Mouse (Mus musculus) myocyte (in vitro differentiated cells): Measurements from ENCODE around the gene Olfr71. TPM values are rescaled to one million over a fixed set of nuclear protein-coding genes. Genes with fewer than 3 reads are reported as not detected.

ENCODE experiments used
- H3K27me3 ChIP-seq: one replicate; pipeline ENCODE4 v1.6.1; 2011; ENCODE audit not compliant: control insufficient read depth, insufficient read depth, insufficient read length
- H3K36me3 ChIP-seq: one replicate; pipeline ENCODE4 v1.6.1; 2011; ENCODE audit not compliant: control insufficient read depth, insufficient read depth
- H3K4me2 ChIP-seq: one replicate; pipeline ENCODE4 v1.6.1; 2011; ENCODE audit warnings: low read depth, control low read depth
- H3K4me3 ChIP-seq: one replicate; pipeline ENCODE4 v1.5.1; 2011; ENCODE audit warnings: mild to moderate bottlenecking, control low read depth, moderate library complexity
- H3K79me2 ChIP-seq: one replicate; pipeline ENCODE4 v1.6.1; 2011; ENCODE audit not compliant: control insufficient read depth, insufficient read depth
- H3ac ChIP-seq: one replicate; pipeline ENCODE4 v1.6.1; 2011; ENCODE audit not compliant: control insufficient read depth, insufficient read length
- CEBPB ChIP-seq: IDR thresholded peaks from 2 replicates; pipeline ENCODE4 v1.6.1; 2011; ENCODE audit warnings: mild to moderate bottlenecking, moderate library complexity; ENCODE audit not compliant: poor library complexity, insufficient read depth, severe bottlenecking
- E2F4 ChIP-seq: IDR thresholded peaks from one replicate; pipeline ENCODE4 v1.6.1; 2011; ENCODE audit warnings: mild to moderate bottlenecking, control low read depth, moderate library complexity; ENCODE audit not compliant: insufficient read depth
- MAX ChIP-seq: IDR thresholded peaks from one replicate; pipeline ENCODE4 v1.6.1; 2011; ENCODE audit warnings: low read depth, mild to moderate bottlenecking, control low read depth
- MYOD1 ChIP-seq, 3 experiments: IDR thresholded peaks; one replicate each; pipeline ENCODE4 v1.6.1; 2011; ENCODE audit warnings: control low read depth in 2 of 3, low read depth in 2 of 3, mild to moderate bottlenecking in 2 of 3, moderate library complexity in 1 of 3; ENCODE audit not compliant: insufficient read length in 2 of 3, control insufficient read depth in 1 of 3
- MYOG ChIP-seq, 3 experiments: IDR thresholded peaks; one replicate each; pipeline ENCODE4 v1.6.1; 2011; ENCODE audit warnings: control low read depth in 2 of 3, low read depth in 2 of 3, mild to moderate bottlenecking in 2 of 3; ENCODE audit not compliant: insufficient read length in 2 of 3, control insufficient read depth in 1 of 3, insufficient read depth in 1 of 3
- POLR2A ChIP-seq: IDR thresholded peaks from one replicate; pipeline ENCODE4 v1.6.1; 2011; ENCODE audit warnings: low read depth, mild to moderate bottlenecking, control low read depth, moderate library complexity; ENCODE audit not compliant: insufficient read length
- POLR2AphosphoS2 ChIP-seq: IDR thresholded peaks from one replicate; pipeline ENCODE4 v1.6.1; 2011; ENCODE audit warnings: low read depth, control low read depth; ENCODE audit not compliant: insufficient read length
- REST ChIP-seq: IDR thresholded peaks from one replicate; pipeline ENCODE4 v1.6.1; 2011; ENCODE audit warnings: mild to moderate bottlenecking, control low read depth, moderate library complexity; ENCODE audit not compliant: insufficient read depth, insufficient read length
- SRF ChIP-seq: IDR thresholded peaks from one replicate; pipeline ENCODE4 v1.6.1; 2011; ENCODE audit warnings: low read depth; ENCODE audit not compliant: control insufficient read depth, insufficient read length
- TCF12 ChIP-seq: IDR thresholded peaks from one replicate; pipeline ENCODE4 v1.6.1; 2011; ENCODE audit warnings: mild to moderate bottlenecking, control low read depth; ENCODE audit not compliant: poor library complexity, insufficient read depth, severe bottlenecking
- TCF3 ChIP-seq: IDR thresholded peaks from one replicate; pipeline ENCODE4 v1.6.1; 2011; ENCODE audit warnings: low read depth, control low read depth; ENCODE audit not compliant: insufficient read length
- USF1 ChIP-seq: IDR thresholded peaks from one replicate; pipeline ENCODE4 v1.6.1; 2011; ENCODE audit warnings: low read depth, mild to moderate bottlenecking, control low read depth, moderate library complexity
- polyA plus RNA-seq: library from polyadenylated mRNA; unstranded; fragments of >200 nt; fragmentation: generic; extraction: Trizol; gene quantifications from one replicate; pipeline ENCODE4 v1.2.1, GENCODE M21; 2012; ENCODE audit warnings: missing spikeins

Gene Olfr71
- polyA plus RNA-seq, 1 experiment, result not detected

DNA sequence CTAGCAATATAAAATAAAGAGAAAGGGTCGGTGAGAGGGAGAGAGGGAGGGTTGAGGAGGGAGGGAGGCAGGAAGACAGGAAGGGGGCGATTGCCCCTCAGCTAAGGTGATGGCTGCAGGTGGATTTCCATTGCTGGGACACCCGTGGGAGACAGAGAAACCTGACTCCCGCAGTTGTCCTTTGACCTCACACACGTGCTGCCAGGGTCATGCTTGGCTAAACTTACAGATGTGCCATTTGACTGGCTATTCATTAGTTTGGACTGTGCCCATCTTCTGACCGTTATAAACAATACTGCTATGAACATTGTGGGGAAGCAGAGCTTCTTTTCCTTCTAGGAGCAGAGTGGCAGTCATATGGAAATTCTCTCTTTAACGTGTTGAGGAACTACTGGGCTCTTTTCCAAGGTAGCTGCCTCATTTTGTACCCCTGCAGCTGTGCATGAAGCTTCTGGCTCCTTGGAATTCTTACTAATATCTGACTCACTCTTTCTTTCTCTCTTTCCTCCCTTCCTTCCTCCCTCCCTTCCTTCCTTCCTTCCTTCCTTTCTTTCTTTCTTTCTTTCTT is 3.7 kb upstream of the Olfr71 start:
- H3K36me3 ChIP-seq, result no peaks in the 10 kb centered on the region
- TF ChIP-seq USF1 (no peak), MAX (no peak), SRF (no peak), MYOG (IDR thresholded peaks at IDR 0.05; ENCODE audit: control insufficient read depth in 1 of 3, insufficient read depth in 1 of 3, insufficient read length in 2 of 3, low read depth in 2 of 3) (no peak), TCF3 (no peak), CEBPB (no peak), REST (no peak), POLR2A (no peak), E2F4 (no peak), MYOD1 (IDR thresholded peaks at IDR 0.05; ENCODE audit: control insufficient read depth in 1 of 3, insufficient read length in 2 of 3, low read depth in 2 of 3) (no peak), TCF12 (no peak), POLR2AphosphoS2 (no peak)

GRCm38 (mm10) chr4:43711821-43712220 is 1.8 kb upstream of the Olfr71 start:
- Histone ChIP-seq H3K79me2 (no peaks in the 10 kb centered on the region), H3ac (no peak overlapping the region), H3K4me3 (no peak overlapping the region), H3K27me3 (peaks cover 43% of the 10 kb centered on the region), H3K4me2 (no peak overlapping the region), H3K36me3 (no peaks in the 10 kb centered on the region)
- TF ChIP-seq MAX (no peak), SRF (peak; percentile 16)

More for the DNA sequence above, 3.7 kb upstream of the Olfr71 start:
- Histone ChIP-seq H3K4me3 (no peak overlapping the region), H3K27me3 (peaks cover 25% of the 10 kb centered on the region), H3K4me2 (no peak overlapping the region), H3K79me2 (no peaks in the 10 kb centered on the region), H3ac (no peak overlapping the region)

DNA sequence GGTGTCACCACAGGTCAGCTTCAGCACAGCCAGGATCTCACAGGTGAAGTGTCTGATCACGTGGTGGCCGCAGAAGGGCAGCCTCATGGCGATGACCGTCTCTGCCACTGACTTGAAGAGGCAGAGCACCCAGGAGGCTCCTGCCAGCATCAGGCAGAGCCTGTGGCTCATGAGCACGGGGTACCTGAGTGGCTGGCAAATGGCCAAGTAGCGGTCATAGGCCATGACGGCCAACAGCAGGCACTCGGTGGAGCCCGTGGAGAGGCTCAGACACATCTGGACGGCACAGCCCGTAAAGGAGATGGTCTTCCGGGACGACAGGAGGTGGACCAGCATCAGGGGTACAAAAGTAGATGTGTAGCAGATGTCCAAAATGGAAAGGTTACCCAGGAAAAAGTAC is 4.1 kb downstream of the Olfr71 start:
- no peak overlapping the region for H3ac ChIP-seq
- no peaks in the 10 kb centered on the region for H3K79me2 ChIP-seq

DNA sequence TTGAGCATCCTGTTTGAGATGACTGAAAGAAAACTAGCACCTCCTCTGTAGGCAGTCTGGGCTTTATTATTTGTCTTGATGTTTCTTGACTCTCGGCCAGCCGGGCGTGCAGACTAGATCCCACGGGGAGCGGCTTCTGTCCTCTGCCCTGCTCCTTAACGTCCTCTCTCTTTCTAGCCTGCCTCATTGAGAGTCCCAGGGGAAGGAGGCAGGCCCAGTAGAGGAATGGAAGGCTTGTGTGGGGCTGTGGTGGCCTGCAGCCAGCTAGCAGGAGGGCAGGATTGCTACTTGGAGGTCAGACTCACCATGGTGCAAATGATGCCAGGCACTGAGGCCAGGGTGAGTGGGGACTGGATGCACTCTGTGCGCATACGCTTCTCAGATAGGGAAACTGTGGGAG is 6.2 kb downstream of the Olfr71 start:
- Histone ChIP-seq H3K36me3 (no peaks in the 10 kb centered on the region), H3K27me3 (peaks cover 67% of the 10 kb centered on the region), H3K4me3 (no peak overlapping the region), H3K4me2 (no peak overlapping the region), H3K79me2 (no peaks in the 10 kb centered on the region), H3ac (no peak overlapping the region)
- no peak for TF ChIP-seq TCF12
- TF ChIP-seq E2F4, result no peak

More for the DNA sequence above, 4.1 kb downstream of the Olfr71 start:
- Histone ChIP-seq H3K4me3 (no peak overlapping the region), H3K4me2 (no peak overlapping the region), H3K36me3 (no peaks in the 10 kb centered on the region), H3K27me3 (peaks cover 82% of the 10 kb centered on the region)
- TF ChIP-seq MYOG (IDR thresholded peaks at IDR 0.05; ENCODE audit: control insufficient read depth in 1 of 3, insufficient read depth in 1 of 3, insufficient read length in 2 of 3, low read depth in 2 of 3) (no peak), USF1 (no peak), POLR2AphosphoS2 (no peak), E2F4 (no peak), TCF3 (no peak), MYOD1 (IDR thresholded peaks at IDR 0.05; ENCODE audit: control insufficient read depth in 1 of 3, insufficient read length in 2 of 3, low read depth in 2 of 3) (no peak), SRF (no peak), POLR2A (no peak), MAX (no peak), TCF12 (no peak), CEBPB (no peak), REST (no peak)

DNA sequence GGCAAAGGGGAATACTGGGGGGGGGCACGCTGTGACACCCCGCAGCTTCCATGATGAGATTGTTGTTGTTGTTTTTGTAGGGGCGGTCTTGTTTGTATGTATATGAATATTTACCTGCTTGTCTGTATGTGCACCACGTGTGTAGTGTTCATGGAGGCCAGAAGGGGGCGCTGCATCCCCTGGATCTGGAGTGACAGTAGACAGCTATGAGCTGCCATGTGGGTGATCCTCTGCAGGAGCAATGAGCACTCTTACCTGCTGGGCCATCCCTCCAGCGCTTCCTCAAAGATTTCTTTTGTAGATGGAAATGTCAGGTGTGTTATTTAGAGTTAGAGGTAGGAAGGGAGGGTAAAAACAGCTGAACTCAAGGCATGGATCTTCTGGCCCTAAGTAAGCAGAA is 6.6 kb downstream of the Olfr71 start:
- H3K79me2 ChIP-seq, result no peaks in the 10 kb centered on the region
- no peak overlapping the region for H3ac ChIP-seq
- TF ChIP-seq POLR2A (no peak), SRF (no peak), CEBPB (no peak), TCF12 (no peak), MAX (no peak), TCF3 (no peak), POLR2AphosphoS2 (no peak), MYOD1 (IDR thresholded peaks at IDR 0.05; ENCODE audit: control insufficient read depth in 1 of 3, insufficient read length in 2 of 3, low read depth in 2 of 3) (no peak), E2F4 (no peak), MYOG (IDR thresholded peaks at IDR 0.05; ENCODE audit: control insufficient read depth in 1 of 3, insufficient read depth in 1 of 3, insufficient read length in 2 of 3, low read depth in 2 of 3) (no peak), USF1 (no peak)
- H3K36me3 ChIP-seq, result no peaks in the 10 kb centered on the region
- peaks cover 63% of the 10 kb centered on the region for H3K27me3 ChIP-seq
- no peak overlapping the region for H3K4me2 ChIP-seq
- no peak overlapping the region for H3K4me3 ChIP-seq
